Mouse (Mus musculus): Measurements from ENCODE around the gene Olfr1342.

Olfr1342 gene

GRCm38 (mm10) chr4:118692412-118692973 lies at the start of gene Olfr1342:
TSS of gene Olfr1342 (minus strand) at chr4:118692756.
- DNase-seq (ENCODE audit: low spot score in 2 of 2): no peak

GRCm38 (mm10) chr4:118741881-118742280 lies 49.3 kb upstream of the Olfr1342 start:
- no peak for DNase-seq (ENCODE audit: low spot score in 2 of 2)

GRCm38 (mm10) chr4:118740988-118741698 lies 48.6 kb upstream of the Olfr1342 start:
- DNase-seq (ENCODE audit: low spot score in 2 of 2): no peak

GRCm38 (mm10) chr4:118739574-118739973 lies 47.0 kb upstream of the Olfr1342 start:
- no peak for DNase-seq (ENCODE audit: low spot score in 2 of 2)

GRCm38 (mm10) chr4:118731875-118732274 lies 39.3 kb upstream of the Olfr1342 start, which contains the start of gene Olfr1339:
TSS of gene Olfr1339 (plus strand) at chr4:118732175.
- no peak for DNase-seq (ENCODE audit: low spot score in 2 of 2)

GRCm38 (mm10) chr4:118721742-118722483 lies 29.4 kb upstream of the Olfr1342 start:
- no peak for DNase-seq (ENCODE audit: low spot score in 2 of 2)

GRCm38 (mm10) chr4:118719838-118720237 lies 27.3 kb upstream of the Olfr1342 start, which contains the start of gene Olfr1340:
TSS of gene Olfr1340 (plus strand) at chr4:118720138.
- no peak for DNase-seq (ENCODE audit: low spot score in 2 of 2)

GRCm38 (mm10) chr4:118711656-118712055 lies 19.1 kb upstream of the Olfr1342 start:
- no peak for DNase-seq (ENCODE audit: low spot score in 2 of 2)

GRCm38 (mm10) chr4:118708086-118708485 lies 15.5 kb upstream of the Olfr1342 start:
- no peak for DNase-seq (ENCODE audit: low spot score in 2 of 2)

GRCm38 (mm10) chr4:118703223-118703622 lies 10.7 kb upstream of the Olfr1342 start, which contains the start of gene Olfr1341:
TSS of gene Olfr1341 (plus strand) at chr4:118703523.
- no peak for DNase-seq (ENCODE audit: low spot score in 2 of 2)

- no peak for DNase-seq (ENCODE audit: low spot score in 2 of 2)
These were observed 1.3 kb upstream of the Olfr1342 start for GRCm38 (mm10) chr4:118693812-118694211.

- no peak for DNase-seq (ENCODE audit: low spot score in 2 of 2)
These were observed 5.5 kb downstream of the Olfr1342 start for GRCm38 (mm10) chr4:118687086-118687485.

GRCm38 (mm10) chr4:118658652-118659051 lies 33.9 kb downstream of the Olfr1342 start, which contains the start of gene Olfr62:
TSS of gene Olfr62 (plus strand) at chr4:118658952.
- no peak for DNase-seq (ENCODE audit: low spot score in 2 of 2)

GRCm38 (mm10) chr4:118645234-118645633 lies 47.3 kb downstream of the Olfr1342 start:
- peak; percentile 42 to 83 for DNase-seq (ENCODE audit: low spot score in 2 of 2)

GRCm38 (mm10) chr4:118642346-118643190 lies 50.0 kb downstream of the Olfr1342 start:
- DNase-seq (ENCODE audit: low spot score in 2 of 2): no peak
